Mouse (Mus musculus) stomach, postnatal 0 days (tissue): ENCODE results near the gene Gm30191.

Source experiments
- CTCF ChIP-seq: IDR thresholded peaks from 2 replicates; pipeline ENCODE4 v1.5.1; 2016; ENCODE audit warnings: antibody characterized with exemption, low read depth, mild to moderate bottlenecking, moderate library complexity
- EP300 ChIP-seq: optimal IDR thresholded peaks from 2 replicates; pipeline ENCODE3; 2016; ENCODE audit warnings: antibody characterized with exemption

- TF ChIP-seq CTCF (no peak), EP300 (no peak)
These were observed 5.6 kb downstream of the Gm30191 start for GRCm38 (mm10) chr4:134252131-134252910.
